Mouse (Mus musculus): ENCODE measurements around the gene Gm38392. TPM values are rescaled to one million over a fixed set of nuclear protein-coding genes. Genes with fewer than 3 reads are reported as not detected.

The Gm38392 gene
- polyA plus RNA-seq, 1 experiment from 2014 or later: 0.16 TPM

GRCm38 (mm10) chr3:88210918-88211317 lies 76.1 kb downstream of the Gm38392 start:
- Histone ChIP-seq H3K4me1 (replicated peaks) (peaks cover 88% of the 10 kb centered on the region), H3K27ac (peak overlapping the region; percentile 98), H3K27me3 (peaks cover 87% of the 10 kb centered on the region), H3K4me2 (replicated peaks) (peak overlapping the region; percentile 74), H3K36me3 (0 out of 2 replicates have a peak, but pooled peaks cover 9% of the 10 kb centered on the region), H3K4me3 (replicated peaks) (peak overlapping the region; percentile 55), H3K9ac (replicated peaks) (peak overlapping the region; percentile 86), H3K9me3 (no peaks in the 10 kb centered on the region)
- ATAC-seq: no peak
- 12% methylated on average over 2 of the region's 2 CpGs for WGBS

GRCm38 (mm10) chr3:88210121-88210520 lies 76.9 kb downstream of the Gm38392 start:
- Histone ChIP-seq H3K4me2 (replicated peaks) (peak overlapping the region; percentile 74), H3K4me1 (replicated peaks) (peaks cover 88% of the 10 kb centered on the region), H3K9me3 (no peaks in the 10 kb centered on the region), H3K9ac (replicated peaks) (peak overlapping the region; percentile 86), H3K4me3 (replicated peaks) (peak overlapping the region; percentile 55), H3K27ac (peak overlapping the region; percentile 98), H3K36me3 (0 out of 2 replicates have a peak, but pooled peaks cover 4% of the 10 kb centered on the region), H3K27me3 (peaks cover 86% of the 10 kb centered on the region)
- 11% methylated on average over 2 of the region's 2 CpGs for WGBS
- no peak for ATAC-seq

- Histone ChIP-seq H3K4me2 (replicated peaks) (peak overlapping the region; percentile 74), H3K4me1 (replicated peaks) (peaks cover 88% of the 10 kb centered on the region), H3K9ac (replicated peaks) (peak overlapping the region; percentile 86), H3K27ac (peak overlapping the region; percentile 98), H3K36me3 (0 out of 2 replicates have a peak, but pooled peaks cover 4% of the 10 kb centered on the region), H3K27me3 (peaks cover 82% of the 10 kb centered on the region), H3K4me3 (replicated peaks) (peak overlapping the region; percentile 55), H3K9me3 (no peaks in the 10 kb centered on the region)
- ATAC-seq: no peak
- 0% methylated on average over 6 of the region's 6 CpGs for WGBS
Measured at GRCm38 (mm10) chr3:88209306-88209705, 77.7 kb downstream of the Gm38392 start.

- Histone ChIP-seq H3K9ac (replicated peaks) (peak overlapping the region; percentile 86), H3K27me3 (peaks cover 82% of the 10 kb centered on the region), H3K27ac (peak overlapping the region; percentile 98), H3K36me3 (0 out of 2 replicates have a peak, but pooled peaks cover 4% of the 10 kb centered on the region), H3K4me1 (replicated peaks) (peaks cover 89% of the 10 kb centered on the region), H3K4me3 (replicated peaks) (peak overlapping the region; percentile 55), H3K4me2 (replicated peaks) (peak overlapping the region; percentile 74), H3K9me3 (no peaks in the 10 kb centered on the region)
- 2% methylated on average over 3 of the region's 3 CpGs for WGBS
- ATAC-seq: no peak
Measured at GRCm38 (mm10) chr3:88208226-88208720, 78.7 kb downstream of the Gm38392 start.

- under 1% methylated on average over 15 of the region's 15 CpGs for WGBS
- H3K9ac ChIP-seq (replicated peaks): peak overlapping the region; percentile 86
- peaks cover 91% of the 10 kb centered on the region for H3K4me1 ChIP-seq (replicated peaks)
- ATAC-seq: peak; percentile 34
- H3K4me2 ChIP-seq (replicated peaks): peak overlapping the region; percentile 74
- H3K27ac ChIP-seq: peak overlapping the region; percentile 98
- no peaks in the 10 kb centered on the region for H3K9me3 ChIP-seq
- peak overlapping the region; percentile 55 for H3K4me3 ChIP-seq (replicated peaks)
- H3K27me3 ChIP-seq: peaks cover 82% of the 10 kb centered on the region
- H3K36me3 ChIP-seq: 0 out of 2 replicates have a peak, but pooled peaks cover 4% of the 10 kb centered on the region
Measured at GRCm38 (mm10) chr3:88207451-88208100, 79.4 kb downstream of the Gm38392 start.

GRCm38 (mm10) chr3:88206901-88207371 lies 80.1 kb downstream of the Gm38392 start:
- Histone ChIP-seq H3K27ac (peak overlapping the region; percentile 98), H3K9me3 (no peaks in the 10 kb centered on the region), H3K4me1 (replicated peaks) (peaks cover 91% of the 10 kb centered on the region), H3K9ac (replicated peaks) (peak overlapping the region; percentile 86), H3K27me3 (peaks cover 82% of the 10 kb centered on the region), H3K4me3 (replicated peaks) (peak overlapping the region; percentile 55), H3K4me2 (replicated peaks) (peak overlapping the region; percentile 74), H3K36me3 (0 out of 2 replicates have a peak, but pooled peaks cover 3% of the 10 kb centered on the region)
- ATAC-seq: peak; percentile 53
- 1% methylated on average over 14 of the region's 14 CpGs for WGBS

GRCm38 (mm10) chr3:88206500-88206899 lies 80.5 kb downstream of the Gm38392 start:
- H3K27me3 ChIP-seq: peaks cover 82% of the 10 kb centered on the region
- no peaks in the 10 kb centered on the region for H3K9me3 ChIP-seq
- H3K27ac ChIP-seq: peak overlapping the region; percentile 98
- peak; percentile 12 for ATAC-seq
- peaks cover 92% of the 10 kb centered on the region for H3K4me1 ChIP-seq (replicated peaks)
- no peaks in the 10 kb centered on the region for H3K36me3 ChIP-seq
- peak overlapping the region; percentile 86 for H3K9ac ChIP-seq (replicated peaks)
- WGBS: 7% methylated on average over 3 of the region's 3 CpGs
- H3K4me2 ChIP-seq (replicated peaks): peak overlapping the region; percentile 74
- peak overlapping the region; percentile 55 for H3K4me3 ChIP-seq (replicated peaks)

GRCm38 (mm10) chr3:88205563-88206491 lies 81.2 kb downstream of the Gm38392 start:
- peaks cover 96% of the 10 kb centered on the region for H3K4me1 ChIP-seq (replicated peaks)
- peak overlapping the region; percentile 74 for H3K4me2 ChIP-seq (replicated peaks)
- peak overlapping the region; percentile 98 for H3K27ac ChIP-seq
- WGBS: 1% methylated on average over 8 of the region's 8 CpGs
- peak overlapping the region; percentile 55 for H3K4me3 ChIP-seq (replicated peaks)
- H3K9ac ChIP-seq (replicated peaks): peak overlapping the region; percentile 86; the same call in 1 of the 2 replicates
- H3K27me3 ChIP-seq: peaks cover 82% of the 10 kb centered on the region
- peak; percentile 78 for ATAC-seq
- H3K36me3 ChIP-seq: no peaks in the 10 kb centered on the region
- no peaks in the 10 kb centered on the region for H3K9me3 ChIP-seq

GRCm38 (mm10) chr3:88205176-88205562 lies 81.8 kb downstream of the Gm38392 start:
- ATAC-seq: peak; percentile 12; the same call in 1 of the 2 replicates
- WGBS: 7% methylated on average over 4 of the region's 4 CpGs
- no peak overlapping the region; the same call in 1 of the 2 replicates for H3K9ac ChIP-seq (replicated peaks)

GRCm38 (mm10) chr3:88204751-88205150 lies 82.3 kb downstream of the Gm38392 start:
- ATAC-seq: no peak
- Histone ChIP-seq H3K36me3 (no peaks in the 10 kb centered on the region), H3K9ac (replicated peaks) (peak overlapping the region; percentile 39), H3K4me2 (replicated peaks) (peak overlapping the region; percentile 74), H3K27me3 (peaks cover 74% of the 10 kb centered on the region), H3K9me3 (no peaks in the 10 kb centered on the region), H3K27ac (peak overlapping the region; percentile 98), H3K4me3 (replicated peaks) (no peak overlapping the region), H3K4me1 (replicated peaks) (peaks cover 94% of the 10 kb centered on the region)
- WGBS: 11% methylated on average over 1 of the region's 1 CpGs

More at GRCm38 (mm10) chr3:88205176-88205562, 81.8 kb downstream of the Gm38392 start:
- peak overlapping the region; percentile 98 for H3K27ac ChIP-seq
- H3K4me3 ChIP-seq (replicated peaks): no peak overlapping the region
- H3K36me3 ChIP-seq: no peaks in the 10 kb centered on the region
- peak overlapping the region; percentile 74; the same call in 1 of the 2 replicates for H3K4me2 ChIP-seq (replicated peaks)
- peaks cover 96% of the 10 kb centered on the region for H3K4me1 ChIP-seq (replicated peaks)
- H3K9me3 ChIP-seq: no peaks in the 10 kb centered on the region
- H3K27me3 ChIP-seq: peaks cover 78% of the 10 kb centered on the region

GRCm38 (mm10) chr3:88203999-88204700 lies 82.9 kb downstream of the Gm38392 start:
- Histone ChIP-seq H3K4me3 (replicated peaks) (no peak overlapping the region), H3K27me3 (peaks cover 74% of the 10 kb centered on the region), H3K4me2 (replicated peaks) (peak overlapping the region; percentile 16), H3K36me3 (no peaks in the 10 kb centered on the region), H3K9me3 (no peaks in the 10 kb centered on the region), H3K9ac (replicated peaks) (peak overlapping the region; percentile 39), H3K27ac (peak overlapping the region; percentile 98), H3K4me1 (replicated peaks) (peaks cover 93% of the 10 kb centered on the region)
- WGBS: 5% methylated on average over 7 of the region's 7 CpGs
- ATAC-seq: no peak

All from midbrain, embryonic 13.5 days (tissue).